Comparison of ENCODE assay signal across 8 mouse cellular contexts in genomic region chr8:123514136-123514535, GRCm38 (mm10). TPM values are rescaled to one million over a fixed set of nuclear protein-coding genes. Genes with fewer than 3 reads are reported as not detected.
DNase-seq lines count a peak whose midpoint lies in the region; ATAC-seq lines count a peak whose summit lies in the region.

No protein-coding gene starts in this region.

- H3K9ac ChIP-seq in liver, embryonic 11.5 days (ENCODE audit: low read depth, low read length) = no peak overlapping the region
- H3K9ac ChIP-seq in limb, embryonic 13.5 days = peak overlapping the region; percentile 78

- DNase-seq in liver, embryonic 11.5 days (ENCODE audit: low spot score) = no peak
- no peak for DNase-seq in liver
- DNase-seq in forebrain, embryonic 10.5 days (ENCODE audit: extremely low spot score, low spot score) = peak; percentile 31
- peak; percentile 22 for DNase-seq in retina, embryonic 14.5 days (ENCODE audit: low spot score)
- no peak for DNase-seq in urinary bladder, postnatal 10 days (ENCODE audit: low spot score)
- no peak for DNase-seq in adipocyte (ENCODE audit: low spot score)

- H3K9me3 ChIP-seq in liver, embryonic 11.5 days (ENCODE audit: control insufficient read depth, low read length) = no peaks in the 10 kb centered on the region
- no peaks in the 10 kb centered on the region for H3K9me3 ChIP-seq in forebrain, embryonic 10.5 days
- no peaks in the 10 kb centered on the region for H3K9me3 ChIP-seq in limb, embryonic 13.5 days

- H3K36me3 ChIP-seq in liver, embryonic 11.5 days (ENCODE audit: control insufficient read depth, insufficient read depth, low read length) = no peaks in the 10 kb centered on the region
- peaks cover 14% of the 10 kb centered on the region for H3K36me3 ChIP-seq in forebrain, embryonic 10.5 days (replicated peaks)
- H3K36me3 ChIP-seq in limb, embryonic 13.5 days = peaks cover 10% of the 10 kb centered on the region

- H3K27me3 ChIP-seq in liver, embryonic 11.5 days (replicated peaks; ENCODE audit: control insufficient read depth, insufficient read depth, low read length) = peaks cover 54% of the 10 kb centered on the region
- H3K27me3 ChIP-seq in forebrain, embryonic 10.5 days (ENCODE audit: poor library complexity, severe bottlenecking) = peaks cover 56% of the 10 kb centered on the region
- H3K27me3 ChIP-seq in limb, embryonic 13.5 days = peaks cover 43% of the 10 kb centered on the region

- H3K27ac ChIP-seq in liver, embryonic 11.5 days (ENCODE audit: low read depth, low read length) = no peak overlapping the region
- H3K27ac ChIP-seq in forebrain, embryonic 10.5 days = peak overlapping the region; percentile 90
- no peak overlapping the region for H3K27ac ChIP-seq in limb, embryonic 13.5 days

- no peak for ATAC-seq in liver, embryonic 11.5 days (replicated peaks; ENCODE audit: low FRiP score)
- ATAC-seq in limb, embryonic 13.5 days (ENCODE audit: low FRiP score, low read depth) = no peak
- no peak for ATAC-seq in CD4-positive, CD25-positive, alpha-beta regulatory T cell, adult 4 months

- H3K4me2 ChIP-seq in liver, embryonic 11.5 days = peak overlapping the region; percentile 96
- H3K4me2 ChIP-seq in limb, embryonic 13.5 days (replicated peaks) = peak overlapping the region; percentile 95

- H3K4me1 ChIP-seq in liver, embryonic 11.5 days (replicated peaks; ENCODE audit: control insufficient read depth, insufficient read depth, low read length) = peaks cover 6% of the 10 kb centered on the region
- H3K4me1 ChIP-seq in forebrain, embryonic 10.5 days = peaks cover 42% of the 10 kb centered on the region
- H3K4me1 ChIP-seq in limb, embryonic 13.5 days = peaks cover 23% of the 10 kb centered on the region

- H3K4me3 ChIP-seq in liver, embryonic 11.5 days (ENCODE audit: low read depth, low read length) = peak overlapping the region; percentile 66
- peak overlapping the region; percentile 88 for H3K4me3 ChIP-seq in forebrain, embryonic 10.5 days
- H3K4me3 ChIP-seq in limb, embryonic 13.5 days = peak overlapping the region; percentile 74

- 6% methylated on average over 9 of the region's 9 CpGs for WGBS in liver, embryonic 11.5 days
- 3% methylated on average over 9 of the region's 9 CpGs for WGBS in forebrain, embryonic 10.5 days
- WGBS in limb, embryonic 13.5 days = 2% methylated on average over 9 of the region's 9 CpGs

RNA-seq across cellular contexts. Expression of gene Dbndd1, which starts 1.1 kb away (rescaled TPM):
- 1.5 and 1.6 TPM in 2 replicates for polyA plus RNA-seq in liver, embryonic 11.5 days (2014; fragmentation: Nextera tagmentation; extraction: Ambion mirVana)
- 13.7 and 14.0 TPM in 2 replicates for polyA plus RNA-seq in forebrain, embryonic 10.5 days (2016; fragmentation: Nextera tagmentation; extraction: Ambion mirVana)
- polyA plus RNA-seq in limb, embryonic 13.5 days (2015; fragmentation: Nextera tagmentation; extraction: Ambion mirVana) = 12.8 and 13.4 TPM in 2 replicates
- polyA plus RNA-seq in CD4-positive, CD25-positive, alpha-beta regulatory T cell, adult 4 months (2017; shearing (Covaris generic)) = under 1 TPM; 0.55 to 0.58 TPM

RNA-seq across cellular contexts. Expression of gene Gas8, which starts 4.5 kb away (rescaled TPM):
- polyA plus RNA-seq in liver, embryonic 11.5 days (2014; fragmentation: Nextera tagmentation; extraction: Ambion mirVana) = 13.7 and 15.5 TPM in 2 replicates
- 42.7 and 45.7 TPM in 2 replicates for polyA plus RNA-seq in forebrain, embryonic 10.5 days (2016; fragmentation: Nextera tagmentation; extraction: Ambion mirVana)
- 35.7 and 37.7 TPM in 2 replicates for polyA plus RNA-seq in limb, embryonic 13.5 days (2015; fragmentation: Nextera tagmentation; extraction: Ambion mirVana)
- polyA plus RNA-seq in CD4-positive, CD25-positive, alpha-beta regulatory T cell, adult 4 months (2017; shearing (Covaris generic)) = 1 to 10 TPM; 6.5 to 7.4 TPM

RNA-seq across cellular contexts. Expression of gene Afg3l1, which starts 36.4 kb away (rescaled TPM):
- polyA plus RNA-seq in liver, embryonic 11.5 days (2014; fragmentation: Nextera tagmentation; extraction: Ambion mirVana) = 42.2 and 43.0 TPM in 2 replicates
- polyA plus RNA-seq in forebrain, embryonic 10.5 days (2016; fragmentation: Nextera tagmentation; extraction: Ambion mirVana) = 68.8 and 69.7 TPM in 2 replicates
- polyA plus RNA-seq in limb, embryonic 13.5 days (2015; fragmentation: Nextera tagmentation; extraction: Ambion mirVana) = 58.6 and 66.3 TPM in 2 replicates
- 10 to 100 TPM; 33.8 to 37.5 TPM for polyA plus RNA-seq in CD4-positive, CD25-positive, alpha-beta regulatory T cell, adult 4 months (2017; shearing (Covaris generic))

Comparison
In these comparisons a context has a peak if more than half of its experiments do, and no peak if none do; other contexts are left out.
1. DNase-seq: peak in forebrain, embryonic 10.5 days (single experiment) and retina, embryonic 14.5 days (single experiment); none in liver, embryonic 11.5 days (single experiment), liver (single experiment), urinary bladder, postnatal 10 days (single experiment) and adipocyte (single experiment).
2. Peak in every context shown above with its lines, with median percentiles within 50 percentile points of each other: H3K4me3 ChIP-seq.